Mouse (Mus musculus): ENCODE measurements at regions not wholly inside any gene's neighbourhood (a gene's known extent, or its start where the extent isn't known, plus 50 kb on each side); places are given as distances from the start of the nearest gene placed in this dataset.

- TF ChIP-seq POLR2A (IDR thresholded peaks at IDR 0.05; ENCODE audit: low read depth, low read length), result no peak
- TF ChIP-seq CTCF (IDR thresholded peaks at IDR 0.05; ENCODE audit: extremely low read depth, insufficient read length, insufficient replicate concordance, low read depth, low read length), result no peak
These were observed 168.2 kb downstream of the Klf6 start for GRCm38 (mm10) chr13:6029461-6029860.
